Mouse (Mus musculus) stomach, embryonic 16.5 days (tissue): ENCODE results near the gene Gm5751. TPM values are rescaled to one million over a fixed set of nuclear protein-coding genes. Genes with fewer than 3 reads are reported as not detected.

Source experiments
- ATAC-seq: fragments of 200-750 bp; cut with Nextera tagmentation; 2 replicates; pipeline ENCODE4 v1.8.0; 2017; ENCODE audit warnings: moderate number of reproducible peaks, moderate TSS enrichment; ENCODE audit not compliant: insufficient read depth, low FRiP score
- H3K27ac ChIP-seq: fragments of 300-500 bp; sonication (generic); 2 replicates; pipeline ENCODE4 v1.5.1; 2014; ENCODE audit warnings: low read length
- H3K27me3 ChIP-seq: fragments of 300-500 bp; sonication (generic); 2 replicates; pipeline ENCODE4 v1.6.1; 2014; ENCODE audit warnings: low read length, control low read depth, mixed read lengths; ENCODE audit not compliant: control insufficient read depth, insufficient read depth
- H3K36me3 ChIP-seq: fragments of 300-500 bp; sonication (generic); 2 replicates; pipeline ENCODE4 v1.6.1; 2014; ENCODE audit warnings: low read length; ENCODE audit not compliant: control insufficient read depth, insufficient read depth
- H3K4me1 ChIP-seq: fragments of 300-500 bp; sonication (generic); 2 replicates; pipeline ENCODE4 v1.6.1; 2014; ENCODE audit warnings: low read length, control low read depth, mixed read lengths; ENCODE audit not compliant: control insufficient read depth, insufficient read depth
- H3K4me2 ChIP-seq: fragments of 300-500 bp; sonication (generic); 2 replicates; pipeline ENCODE4 v1.6.1; 2014; ENCODE audit warnings: low read depth, low read length, mixed read lengths
- H3K4me3 ChIP-seq: fragments of 300-500 bp; sonication (generic); replicated peaks from 2 replicates; pipeline ENCODE4 v1.5.1; 2014; ENCODE audit warnings: mild to moderate bottlenecking, low read length
- H3K9ac ChIP-seq: fragments of 300-500 bp; sonication (generic); 2 replicates; pipeline ENCODE4 v1.6.1; 2014; ENCODE audit warnings: low read length
- H3K9me3 ChIP-seq: fragments of 300-500 bp; sonication (generic); replicated peaks from 2 replicates; pipeline ENCODE4 v1.6.1; 2016; ENCODE audit warnings: low read length, control low read depth; ENCODE audit not compliant: control insufficient read depth
- WGBS: fragments of 180-500 bp; shearing (Covaris S2); extraction: QIAGEN DNeasy Blood & Tissue Kit; methylation state at CpG from one replicate; pipeline ENCODE4 v1.1.7; 2014; 5-methylcytosine and 5-hydroxymethylcytosine counted together
- polyA plus RNA-seq: library from polyadenylated mRNA; unstranded; fragments of >200 nt; fragmentation: Nextera tagmentation; extraction: Ambion mirVana; gene quantifications from 2 replicates; pipeline ENCODE4 v1.2.1, GENCODE M21; 2015

Gene Gm5751
- polyA plus RNA-seq, 1 experiment from 2014 or later, result not detected

DNA sequence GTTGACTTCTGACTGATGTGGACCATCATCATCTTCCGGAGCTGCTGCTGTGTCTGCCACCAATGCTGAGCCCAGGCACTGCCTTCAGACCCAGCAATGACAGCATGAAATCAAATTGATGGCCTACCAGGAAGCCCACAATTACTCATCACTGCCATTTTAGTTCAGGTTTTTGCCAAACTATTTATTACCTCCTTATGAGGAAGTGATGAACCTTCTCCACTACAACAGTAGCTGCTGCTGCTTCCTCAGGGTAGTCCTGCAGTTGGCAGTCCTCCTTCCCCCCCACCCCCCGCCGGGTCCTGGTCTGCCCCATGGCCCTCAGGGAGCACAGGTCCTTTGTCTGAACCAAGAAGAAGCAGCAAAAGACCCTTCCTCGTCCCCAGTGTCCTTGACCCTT is 26.8 kb downstream of the Gm5751 start:
- WGBS, result 67% methylated on average over 4 of the region's 4 CpGs
- Histone ChIP-seq H3K9me3 (no peaks in the 10 kb centered on the region), H3K9ac (no peak overlapping the region), H3K27me3 (no peaks in the 10 kb centered on the region), H3K4me3 (no peak overlapping the region), H3K4me1 (no peaks in the 10 kb centered on the region), H3K36me3 (no peaks in the 10 kb centered on the region), H3K4me2 (no peak overlapping the region), H3K27ac (no peak overlapping the region)
- ATAC-seq, result no peak

DNA sequence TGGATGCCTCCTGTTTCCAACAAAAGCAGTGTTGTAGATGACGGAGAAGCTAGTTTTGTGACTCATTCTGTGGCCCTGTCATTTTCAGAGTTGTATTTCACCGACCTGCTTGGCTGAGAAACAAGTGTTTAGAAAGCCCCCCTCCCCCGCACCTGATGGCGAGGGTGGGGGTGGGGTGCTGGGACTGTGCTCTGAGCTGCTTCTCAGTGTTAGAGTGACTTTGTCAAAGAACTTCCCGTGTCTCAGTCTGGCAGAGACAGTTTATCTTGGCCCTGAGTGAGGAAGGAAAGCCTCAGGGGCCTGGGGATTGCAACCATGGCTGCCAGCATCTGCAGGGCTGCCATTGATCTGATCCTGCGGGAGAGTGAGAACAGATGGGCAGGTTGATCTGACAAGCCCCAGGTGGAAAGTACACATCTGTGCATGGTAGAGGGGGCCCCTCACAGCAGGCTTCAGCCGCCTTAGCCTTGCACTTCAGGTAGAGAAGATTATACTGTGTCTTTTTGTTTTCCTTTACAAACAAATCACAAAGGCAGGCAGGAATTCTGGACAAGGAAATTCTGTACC is 27.9 kb downstream of the Gm5751 start:
- Histone ChIP-seq H3K4me2 (no peak overlapping the region), H3K4me1 (no peaks in the 10 kb centered on the region), H3K4me3 (no peak overlapping the region), H3K27me3 (no peaks in the 10 kb centered on the region), H3K9ac (no peak overlapping the region), H3K9me3 (no peaks in the 10 kb centered on the region), H3K36me3 (no peaks in the 10 kb centered on the region), H3K27ac (no peak overlapping the region)
- ATAC-seq, result no peak
- WGBS, result 22% methylated on average over 7 of the region's 7 CpGs

DNA sequence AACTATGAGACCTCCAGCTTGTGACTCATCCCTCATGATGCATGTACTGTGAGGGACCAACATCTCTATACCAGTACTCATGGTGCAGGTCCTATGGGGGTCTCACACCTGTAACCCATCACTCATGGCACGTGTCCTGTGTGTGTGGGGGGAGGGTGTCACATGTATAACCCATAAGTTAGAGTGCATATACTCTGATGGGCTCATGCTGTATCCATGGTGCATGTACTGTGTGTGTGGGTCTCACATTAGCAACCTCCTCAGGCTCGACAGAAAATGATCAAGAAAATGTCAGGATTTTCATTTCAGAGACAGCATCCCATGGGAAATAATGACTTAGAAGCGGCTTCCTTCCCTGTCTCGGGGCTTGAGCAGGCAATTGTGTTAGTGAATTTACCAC is 47.0 kb downstream of the Gm5751 start:
- Histone ChIP-seq H3K4me1 (no peaks in the 10 kb centered on the region), H3K27me3 (no peaks in the 10 kb centered on the region), H3K36me3 (no peaks in the 10 kb centered on the region), H3K9ac (no peak overlapping the region), H3K27ac (no peak overlapping the region), H3K4me3 (no peak overlapping the region), H3K4me2 (no peak overlapping the region), H3K9me3 (no peaks in the 10 kb centered on the region)
- ATAC-seq, result no peak
- WGBS, result 68% methylated on average over 4 of the region's 4 CpGs

DNA sequence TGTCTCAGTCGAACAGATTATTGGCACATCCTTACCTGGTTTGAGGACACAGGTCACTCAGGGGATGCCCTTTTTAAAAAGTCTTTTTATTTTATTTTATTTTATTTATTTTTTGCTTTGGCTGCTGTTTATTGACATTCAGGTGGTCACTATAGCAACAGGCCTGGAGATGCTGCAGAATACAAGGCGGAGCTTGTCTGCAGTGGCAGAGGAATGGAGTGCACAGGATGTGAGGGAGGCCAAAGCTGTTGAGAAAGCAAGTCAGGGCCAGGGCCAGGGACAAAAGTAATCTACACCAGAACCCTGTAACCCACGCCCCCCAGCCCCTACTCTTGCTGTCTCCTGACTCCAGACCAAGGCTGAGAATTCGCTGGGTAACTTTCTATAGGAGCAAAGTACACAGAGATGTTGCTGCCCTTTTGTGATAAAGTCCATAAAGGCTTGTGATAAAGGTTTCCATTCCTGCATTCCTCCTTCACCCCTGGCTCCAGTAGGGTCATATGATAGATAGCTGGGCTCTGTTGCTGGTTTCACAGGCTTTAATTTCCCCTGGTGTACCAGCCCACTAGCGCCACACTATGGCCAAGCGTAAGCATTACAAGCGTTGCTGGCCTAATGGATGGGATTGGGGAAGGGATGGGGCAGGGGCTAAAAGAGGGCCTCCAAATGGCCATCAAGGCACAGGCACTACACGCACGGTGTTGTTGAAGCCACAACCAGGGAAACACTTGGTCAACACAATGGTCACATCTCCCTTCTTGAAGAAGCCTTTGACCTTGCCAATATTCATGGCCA is 48.0 kb downstream of the Gm5751 start:
- Histone ChIP-seq H3K9me3 (no peaks in the 10 kb centered on the region), H3K4me2 (no peak overlapping the region), H3K27ac (no peak overlapping the region), H3K27me3 (no peaks in the 10 kb centered on the region), H3K4me3 (no peak overlapping the region), H3K36me3 (no peaks in the 10 kb centered on the region), H3K4me1 (no peaks in the 10 kb centered on the region), H3K9ac (no peak overlapping the region)
- 51% methylated on average over 9 of the region's 9 CpGs for WGBS
- no peak for ATAC-seq

DNA sequence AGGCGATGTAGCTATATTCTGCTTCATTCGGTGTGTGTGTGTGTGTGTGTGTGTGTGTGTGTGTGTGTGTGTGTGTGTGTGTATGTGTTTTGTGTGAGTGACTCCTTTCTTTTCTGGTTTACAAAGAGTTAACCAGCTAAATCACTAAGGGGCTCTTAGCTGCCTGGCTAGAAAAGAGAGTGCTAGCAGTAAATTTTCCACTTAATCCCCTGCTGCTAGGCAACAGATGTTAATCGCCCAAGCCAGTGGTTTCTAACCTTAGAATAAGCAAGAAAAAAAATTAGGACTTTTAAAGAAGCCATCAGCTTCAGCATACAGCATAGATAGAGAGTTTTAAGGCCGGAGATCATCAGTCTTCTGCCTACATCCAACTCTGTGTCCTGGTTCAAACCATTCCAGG is 53.3 kb downstream of the Gm5751 start:
- Histone ChIP-seq H3K36me3 (no peaks in the 10 kb centered on the region), H3K4me1 (no peaks in the 10 kb centered on the region), H3K4me2 (no peak overlapping the region), H3K27ac (no peak overlapping the region), H3K9me3 (no peaks in the 10 kb centered on the region), H3K27me3 (no peaks in the 10 kb centered on the region), H3K4me3 (no peak overlapping the region), H3K9ac (no peak overlapping the region)
- WGBS, result 33% methylated on average over 4 of the region's 4 CpGs
- no peak for ATAC-seq

Other genes starting within 250 kb of the Gm5751 start
- gene Ssxb8, start 183.4 kb upstream of the Gm5751 start, polyA plus RNA-seq, result not detected in 2 replicates
- not detected in 2 replicates for gene Ssx9, start 125.8 kb upstream of the Gm5751 start, polyA plus RNA-seq
- gene Ssxb5, start 70.6 kb upstream of the Gm5751 start, polyA plus RNA-seq, result not detected in 2 replicates
- not detected in 2 replicates for gene Gm6592, start 30.3 kb upstream of the Gm5751 start, polyA plus RNA-seq
- gene B630019K06Rik, start 18.1 kb downstream of the Gm5751 start, polyA plus RNA-seq, result 2.0 and 2.6 TPM in 2 replicates
- not detected in 2 replicates for gene Fthl17b, start 88.7 kb downstream of the Gm5751 start, polyA plus RNA-seq
- not detected in 2 replicates for gene Fthl17c, start 102.3 kb downstream of the Gm5751 start, polyA plus RNA-seq
- gene Fthl17d, start 112.5 kb downstream of the Gm5751 start, polyA plus RNA-seq, result not detected in 2 replicates
- gene Fthl17e, start 159.2 kb downstream of the Gm5751 start, polyA plus RNA-seq, result not detected in 2 replicates
- not detected in 2 replicates for gene Fthl17f, start 188.8 kb downstream of the Gm5751 start, polyA plus RNA-seq
- not detected in 2 replicates for gene 4930402K13Rik, start 230.3 kb downstream of the Gm5751 start, polyA plus RNA-seq